Mouse (Mus musculus): ENCODE measurements at regions not wholly inside any gene's neighbourhood (a gene's known extent, or its start where the extent isn't known, plus 50 kb on each side); places are given as distances from the start of the nearest gene placed in this dataset.

DNA sequence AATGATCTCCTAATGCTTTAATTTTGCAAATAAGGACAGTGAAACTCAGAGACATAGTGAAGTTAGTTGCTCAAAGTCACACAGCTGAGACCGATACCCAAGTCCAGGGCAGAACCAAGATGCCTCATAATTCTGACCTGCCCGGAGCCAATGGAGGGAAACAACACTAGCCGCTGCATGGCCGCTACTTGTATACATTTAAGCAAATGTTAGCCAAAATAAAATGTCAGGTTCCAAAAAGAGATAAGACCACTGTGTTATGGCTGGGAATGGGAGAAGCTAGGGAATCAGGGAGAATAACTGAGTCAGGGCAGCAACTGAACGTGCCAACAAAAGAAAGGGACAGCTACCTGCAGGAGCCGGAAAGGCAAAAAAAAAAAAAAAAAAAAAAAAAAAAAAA is 97.4 kb downstream of the Dad1 start:
- no peaks in the 10 kb centered on the region; the same call in 1 of the 2 replicates for H3K27me3 ChIP-seq (ENCODE audit: control insufficient read depth, insufficient read depth, low read length, poor library complexity, severe bottlenecking)
- TF ChIP-seq POLR2A (IDR thresholded peaks at IDR 0.05; ENCODE audit: insufficient read depth, low read length), result no peak
- no peak for TF ChIP-seq EP300 (IDR thresholded peaks at IDR 0.05; ENCODE audit: insufficient read depth, low read depth, low read length)
- TF ChIP-seq CTCF (IDR thresholded peaks at IDR 0.05; ENCODE audit: low read depth, low read length), result no peak
- no peak overlapping the region for H3K4me3 ChIP-seq (ENCODE audit: low read depth, low read length)
- no peaks in the 10 kb centered on the region for H3K36me3 ChIP-seq (ENCODE audit: control insufficient read depth, insufficient read depth, low read length, poor library complexity, severe bottlenecking)
- H3K4me1 ChIP-seq (ENCODE audit: control insufficient read depth, insufficient read depth, low read length), result no peaks in the 10 kb centered on the region
- H3K9ac ChIP-seq (ENCODE audit: low read depth, poor library complexity, severe bottlenecking), result no peak overlapping the region
- H3K27ac ChIP-seq (ENCODE audit: insufficient read depth, low read length), result no peak overlapping the region
- no peaks in the 10 kb centered on the region for H3K9me3 ChIP-seq (replicated peaks; ENCODE audit: control insufficient read depth, insufficient read depth, low read length, poor library complexity, severe bottlenecking)

DNA sequence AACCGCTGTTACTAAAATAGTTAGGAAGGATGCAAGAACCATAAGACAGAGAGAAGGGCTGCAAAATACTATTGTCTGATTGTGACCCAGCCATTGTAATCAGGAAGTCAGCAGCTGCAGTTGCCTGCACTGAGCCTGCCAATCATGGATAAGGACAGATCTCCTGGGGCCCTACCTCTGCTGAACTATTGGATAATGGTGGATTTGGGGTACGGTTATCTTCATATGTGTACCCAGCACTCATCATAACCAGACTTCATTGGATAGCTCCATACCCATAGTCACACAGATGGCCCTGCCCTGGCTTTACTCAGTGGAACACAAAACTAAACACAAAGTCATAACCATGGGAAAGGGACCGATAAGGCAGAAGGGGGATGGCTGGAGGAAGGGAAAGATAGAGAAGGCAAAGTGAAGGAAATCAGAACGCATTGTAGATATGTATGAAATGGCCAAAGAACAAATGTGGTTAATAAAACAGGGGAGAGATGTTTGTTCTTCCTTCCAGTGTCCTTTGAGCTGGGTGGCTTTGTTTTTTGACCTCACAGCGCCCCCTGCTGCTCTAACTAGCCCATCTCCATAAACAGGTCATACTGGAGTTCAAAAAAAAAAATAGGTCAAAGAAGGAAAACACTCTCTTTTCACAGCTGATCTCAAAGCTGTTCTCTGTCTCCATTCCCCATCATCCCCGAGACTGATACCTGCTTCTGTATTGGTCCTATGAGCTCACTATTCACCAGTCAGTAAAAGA is 101.2 kb downstream of the Dad1 start:
- H3K9ac ChIP-seq (ENCODE audit: low read depth, poor library complexity, severe bottlenecking), result no peak overlapping the region
- no peak overlapping the region for H3K4me3 ChIP-seq (ENCODE audit: low read depth, low read length)
- peak; percentile 31 for TF ChIP-seq CTCF (IDR thresholded peaks at IDR 0.05; ENCODE audit: low read depth, low read length)
- TF ChIP-seq POLR2A (IDR thresholded peaks at IDR 0.05; ENCODE audit: insufficient read depth, low read length), result no peak
- H3K27ac ChIP-seq (ENCODE audit: insufficient read depth, low read length), result no peak overlapping the region
- H3K36me3 ChIP-seq (ENCODE audit: control insufficient read depth, insufficient read depth, low read length, poor library complexity, severe bottlenecking), result no peaks in the 10 kb centered on the region
- no peaks in the 10 kb centered on the region for H3K4me1 ChIP-seq (ENCODE audit: control insufficient read depth, insufficient read depth, low read length)
- no peaks in the 10 kb centered on the region for H3K9me3 ChIP-seq (replicated peaks; ENCODE audit: control insufficient read depth, insufficient read depth, low read length, poor library complexity, severe bottlenecking)
- no peaks in the 10 kb centered on the region; the same call in 1 of the 2 replicates for H3K27me3 ChIP-seq (ENCODE audit: control insufficient read depth, insufficient read depth, low read length, poor library complexity, severe bottlenecking)

DNA sequence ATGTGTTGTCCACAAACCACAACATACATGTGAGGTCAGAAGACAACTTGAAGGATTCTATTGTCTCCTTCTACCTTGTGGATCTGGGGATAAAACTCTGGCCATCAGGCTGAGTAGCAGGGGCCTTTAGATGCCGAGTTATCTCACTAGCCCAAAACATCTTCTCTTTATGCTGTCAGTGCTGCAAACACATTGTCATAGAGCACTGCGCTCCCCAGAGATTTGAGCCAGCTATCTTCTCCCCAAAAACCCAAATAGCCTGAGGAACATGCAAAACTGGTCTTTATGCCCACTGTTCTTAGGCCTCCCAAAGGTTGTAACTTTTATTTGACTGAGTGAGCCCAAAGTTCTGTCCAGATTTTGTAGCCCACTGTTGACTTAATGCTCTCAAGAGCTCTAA is 102.0 kb downstream of the Dad1 start:
- TF ChIP-seq EP300 (IDR thresholded peaks at IDR 0.05; ENCODE audit: insufficient read depth, low read depth, low read length), result no peak
- no peak for TF ChIP-seq CTCF (IDR thresholded peaks at IDR 0.05; ENCODE audit: low read depth, low read length)
- TF ChIP-seq POLR2A (IDR thresholded peaks at IDR 0.05; ENCODE audit: insufficient read depth, low read length), result no peak

DNA sequence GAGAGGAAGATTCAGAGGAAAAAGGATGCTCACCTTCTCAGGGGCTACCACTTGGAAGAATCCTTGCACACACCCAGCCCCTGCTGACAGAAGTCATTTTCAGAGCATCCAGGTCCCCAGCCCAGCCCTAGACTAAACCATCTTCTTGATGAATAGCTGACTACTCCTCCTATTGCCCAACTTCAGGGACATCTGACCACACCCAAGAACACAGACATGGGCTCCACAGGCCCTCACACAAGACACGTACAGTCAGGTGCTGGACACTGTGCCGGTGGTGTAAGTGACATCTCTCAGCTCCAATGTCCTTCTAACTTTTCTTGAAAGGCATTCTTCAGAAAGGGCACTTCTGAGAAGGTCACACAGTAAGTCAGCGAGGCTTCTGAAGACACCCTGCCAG is 102.6 kb downstream of the Dad1 start:
- H3K4me1 ChIP-seq (ENCODE audit: control insufficient read depth, insufficient read depth, low read length), result no peaks in the 10 kb centered on the region
- no peak for TF ChIP-seq EP300 (IDR thresholded peaks at IDR 0.05; ENCODE audit: insufficient read depth, low read depth, low read length)
- TF ChIP-seq CTCF (IDR thresholded peaks at IDR 0.05; ENCODE audit: low read depth, low read length), result no peak
- no peak for TF ChIP-seq POLR2A (IDR thresholded peaks at IDR 0.05; ENCODE audit: insufficient read depth, low read length)
- H3K27me3 ChIP-seq (ENCODE audit: control insufficient read depth, insufficient read depth, low read length, poor library complexity, severe bottlenecking), result no peaks in the 10 kb centered on the region; the same call in 1 of the 2 replicates
- no peaks in the 10 kb centered on the region for H3K9me3 ChIP-seq (replicated peaks; ENCODE audit: control insufficient read depth, insufficient read depth, low read length, poor library complexity, severe bottlenecking)
- no peaks in the 10 kb centered on the region for H3K36me3 ChIP-seq (ENCODE audit: control insufficient read depth, insufficient read depth, low read length, poor library complexity, severe bottlenecking)
- H3K9ac ChIP-seq (ENCODE audit: low read depth, poor library complexity, severe bottlenecking), result no peak overlapping the region
- H3K4me3 ChIP-seq (ENCODE audit: low read depth, low read length), result no peak overlapping the region
- no peak overlapping the region for H3K27ac ChIP-seq (ENCODE audit: insufficient read depth, low read length)

More for the DNA sequence above, 102.0 kb downstream of the Dad1 start:
- H3K9me3 ChIP-seq (replicated peaks; ENCODE audit: control insufficient read depth, insufficient read depth, low read length, poor library complexity, severe bottlenecking), result no peaks in the 10 kb centered on the region
- no peaks in the 10 kb centered on the region for H3K36me3 ChIP-seq (ENCODE audit: control insufficient read depth, insufficient read depth, low read length, poor library complexity, severe bottlenecking)
- H3K27ac ChIP-seq (ENCODE audit: insufficient read depth, low read length), result no peak overlapping the region
- no peak overlapping the region for H3K4me3 ChIP-seq (ENCODE audit: low read depth, low read length)
- no peak overlapping the region for H3K9ac ChIP-seq (ENCODE audit: low read depth, poor library complexity, severe bottlenecking)
- no peaks in the 10 kb centered on the region for H3K4me1 ChIP-seq (ENCODE audit: control insufficient read depth, insufficient read depth, low read length)
- no peaks in the 10 kb centered on the region; the same call in 1 of the 2 replicates for H3K27me3 ChIP-seq (ENCODE audit: control insufficient read depth, insufficient read depth, low read length, poor library complexity, severe bottlenecking)

DNA sequence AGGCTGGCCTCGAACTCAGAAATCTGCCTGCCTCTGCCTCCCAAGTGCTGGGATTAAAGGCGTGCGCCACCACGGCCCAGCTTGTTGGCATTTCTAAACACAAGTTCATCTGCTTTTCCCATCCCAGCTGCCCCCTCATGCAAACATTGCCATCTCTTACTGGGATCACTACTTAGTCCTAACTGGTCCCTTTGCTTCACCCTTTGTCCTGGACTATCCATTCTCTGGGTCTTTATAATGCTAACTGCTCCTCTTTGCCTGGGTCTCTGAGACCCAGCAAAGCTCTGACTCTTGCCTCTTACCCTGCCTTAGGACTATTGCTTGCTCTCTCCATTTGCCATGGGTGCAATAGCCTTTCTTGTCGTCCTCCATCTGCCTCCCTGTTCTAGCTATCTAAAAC is 103.7 kb downstream of the Dad1 start:
- no peaks in the 10 kb centered on the region for H3K9me3 ChIP-seq (replicated peaks; ENCODE audit: control insufficient read depth, insufficient read depth, low read length, poor library complexity, severe bottlenecking)
- no peaks in the 10 kb centered on the region for H3K36me3 ChIP-seq (ENCODE audit: control insufficient read depth, insufficient read depth, low read length, poor library complexity, severe bottlenecking)
- no peak overlapping the region for H3K9ac ChIP-seq (ENCODE audit: low read depth, poor library complexity, severe bottlenecking)
- TF ChIP-seq POLR2A (IDR thresholded peaks at IDR 0.05; ENCODE audit: insufficient read depth, low read length) (no peak), CTCF (IDR thresholded peaks at IDR 0.05; ENCODE audit: low read depth, low read length) (no peak), EP300 (IDR thresholded peaks at IDR 0.05; ENCODE audit: insufficient read depth, low read depth, low read length) (no peak)
- no peaks in the 10 kb centered on the region; the same call in 1 of the 2 replicates for H3K27me3 ChIP-seq (ENCODE audit: control insufficient read depth, insufficient read depth, low read length, poor library complexity, severe bottlenecking)
- no peak overlapping the region for H3K27ac ChIP-seq (ENCODE audit: insufficient read depth, low read length)
- no peaks in the 10 kb centered on the region for H3K4me1 ChIP-seq (ENCODE audit: control insufficient read depth, insufficient read depth, low read length)
- no peak overlapping the region for H3K4me3 ChIP-seq (ENCODE audit: low read depth, low read length)

DNA sequence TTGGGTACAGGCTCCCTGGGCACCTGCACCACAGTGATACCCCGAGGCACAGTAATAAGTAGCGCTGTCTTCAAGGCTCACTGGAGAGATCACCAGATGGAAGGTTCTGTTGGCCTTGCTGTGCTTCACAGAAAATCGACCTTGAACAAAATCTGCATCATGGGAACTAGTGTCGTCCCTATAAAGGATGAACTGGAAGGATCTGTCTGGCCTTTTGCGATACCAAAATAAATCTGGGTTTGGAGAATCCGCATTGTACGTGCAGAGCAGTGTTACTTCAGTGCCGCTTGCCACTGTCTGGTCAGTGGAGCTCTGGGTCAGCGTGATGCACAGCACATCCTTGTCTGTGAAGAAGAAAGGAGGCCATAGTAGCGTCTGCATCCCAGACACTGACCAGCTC is 105.3 kb downstream of the Dad1 start:
- Histone ChIP-seq H3K27me3 (ENCODE audit: control insufficient read depth, insufficient read depth, low read length, poor library complexity, severe bottlenecking) (no peaks in the 10 kb centered on the region), H3K9ac (ENCODE audit: low read depth, poor library complexity, severe bottlenecking) (no peak overlapping the region), H3K36me3 (ENCODE audit: control insufficient read depth, insufficient read depth, low read length, poor library complexity, severe bottlenecking) (no peaks in the 10 kb centered on the region), H3K9me3 (replicated peaks; ENCODE audit: control insufficient read depth, insufficient read depth, low read length, poor library complexity, severe bottlenecking) (no peaks in the 10 kb centered on the region), H3K4me1 (ENCODE audit: control insufficient read depth, insufficient read depth, low read length) (no peaks in the 10 kb centered on the region), H3K4me3 (ENCODE audit: low read depth, low read length) (no peak overlapping the region), H3K27ac (ENCODE audit: insufficient read depth, low read length) (no peak overlapping the region)
- no peak for TF ChIP-seq EP300 (IDR thresholded peaks at IDR 0.05; ENCODE audit: insufficient read depth, low read depth, low read length)
